Mouse (Mus musculus): Measurements from ENCODE around the gene Tnr. TPM values are rescaled to one million over a fixed set of nuclear protein-coding genes. Genes with fewer than 3 reads are reported as not detected.

Tnr gene
- 0.12 TPM in 1 of 2 replicates, not detected in the other for polyA plus RNA-seq (2014; fragmentation: Nextera tagmentation; extraction: Ambion mirVana)

- peak; percentile 71 for DNase-seq
- H3K27me3 ChIP-seq (ENCODE audit: insufficient read depth, low read length), result no peaks in the 10 kb centered on the region
- H3K4me1 ChIP-seq (ENCODE audit: insufficient read depth), result no peaks in the 10 kb centered on the region
- peak; percentile 61 for TF ChIP-seq CTCF (IDR thresholded peaks at IDR 0.05; ENCODE audit: low read depth)
- no peak within 1 kb of the TSS for H3K9ac ChIP-seq
- WGBS, result 2% methylated on average over 8 of the region's 8 CpGs
- H3K9me3 ChIP-seq (ENCODE audit: low read depth, low read length), result no peaks in the 10 kb centered on the region
- H3K4me3 ChIP-seq (ENCODE audit: low read depth, low read length), result no peak within 1 kb of the TSS
- peak; percentile 49; the same call in 1 of the 2 replicates for ATAC-seq (ENCODE audit: insufficient read depth)
- H3K27ac ChIP-seq (ENCODE audit: low read depth), result no peak within 1 kb of the TSS
- no peaks in the 10 kb centered on the region for H3K36me3 ChIP-seq (ENCODE audit: insufficient read depth)
- no peak within 1 kb of the TSS for H3K4me2 ChIP-seq
Observed at GRCm38 (mm10) chr1:159523578-159523977, at the start of gene Tnr. TSS of gene Tnr (plus strand) at chr1:159523769.

GRCm38 (mm10) chr1:159489853-159490435, 33.6 kb upstream of the Tnr start:
- H3K27me3 ChIP-seq (ENCODE audit: insufficient read depth, low read length), result no peaks in the 10 kb centered on the region
- no peak for DNase-seq
- no peak for TF ChIP-seq CTCF (IDR thresholded peaks at IDR 0.05; ENCODE audit: low read depth)
- no peaks in the 10 kb centered on the region for H3K36me3 ChIP-seq (ENCODE audit: insufficient read depth)
- no peaks in the 10 kb centered on the region for H3K4me1 ChIP-seq (ENCODE audit: insufficient read depth)
- no peak overlapping the region for H3K27ac ChIP-seq (ENCODE audit: low read depth)
- no peak overlapping the region for H3K9ac ChIP-seq
- H3K9me3 ChIP-seq (ENCODE audit: low read depth, low read length), result no peaks in the 10 kb centered on the region
- ATAC-seq (ENCODE audit: insufficient read depth), result no peak
- no peak overlapping the region for H3K4me3 ChIP-seq (ENCODE audit: low read depth, low read length)
- 65% methylated on average over 4 of the region's 4 CpGs for WGBS
- no peak overlapping the region for H3K4me2 ChIP-seq

GRCm38 (mm10) chr1:159492536-159492935, 31.0 kb upstream of the Tnr start:
- Histone ChIP-seq H3K9ac (no peak overlapping the region), H3K27me3 (ENCODE audit: insufficient read depth, low read length) (no peaks in the 10 kb centered on the region), H3K36me3 (ENCODE audit: insufficient read depth) (no peaks in the 10 kb centered on the region), H3K4me1 (ENCODE audit: insufficient read depth) (no peaks in the 10 kb centered on the region), H3K27ac (ENCODE audit: low read depth) (no peak overlapping the region), H3K9me3 (ENCODE audit: low read depth, low read length) (no peaks in the 10 kb centered on the region), H3K4me2 (no peak overlapping the region), H3K4me3 (ENCODE audit: low read depth, low read length) (no peak overlapping the region)
- DNase-seq (no peak), ATAC-seq (ENCODE audit: insufficient read depth) (no peak)
- TF ChIP-seq CTCF (IDR thresholded peaks at IDR 0.05; ENCODE audit: low read depth), result no peak
- 78% methylated on average over 4 of the region's 4 CpGs for WGBS

GRCm38 (mm10) chr1:159493720-159494499, 29.7 kb upstream of the Tnr start:
- Histone ChIP-seq H3K9me3 (ENCODE audit: low read depth, low read length) (no peaks in the 10 kb centered on the region), H3K4me2 (no peak overlapping the region), H3K27ac (ENCODE audit: low read depth) (no peak overlapping the region), H3K4me1 (ENCODE audit: insufficient read depth) (no peaks in the 10 kb centered on the region), H3K9ac (no peak overlapping the region), H3K4me3 (ENCODE audit: low read depth, low read length) (no peak overlapping the region), H3K27me3 (ENCODE audit: insufficient read depth, low read length) (no peaks in the 10 kb centered on the region), H3K36me3 (ENCODE audit: insufficient read depth) (no peaks in the 10 kb centered on the region)
- ATAC-seq (ENCODE audit: insufficient read depth) (no peak; the same call in 1 of the 2 replicates), DNase-seq (peak; percentile 2)
- 65% methylated on average over 5 of the region's 5 CpGs for WGBS
- TF ChIP-seq CTCF (IDR thresholded peaks at IDR 0.05; ENCODE audit: low read depth), result no peak

- no peak overlapping the region for H3K4me3 ChIP-seq (ENCODE audit: low read depth, low read length)
- TF ChIP-seq CTCF (IDR thresholded peaks at IDR 0.05; ENCODE audit: low read depth), result no peak
- ATAC-seq (ENCODE audit: insufficient read depth), result no peak
Observed at GRCm38 (mm10) chr1:159498236-159498635, 25.3 kb upstream of the Tnr start.

GRCm38 (mm10) chr1:159499806-159500460, 23.6 kb upstream of the Tnr start:
- WGBS, result 71% methylated on average over 4 of the region's 4 CpGs
- Histone ChIP-seq H3K36me3 (ENCODE audit: insufficient read depth) (no peaks in the 10 kb centered on the region), H3K4me1 (ENCODE audit: insufficient read depth) (no peaks in the 10 kb centered on the region), H3K9me3 (ENCODE audit: low read depth, low read length) (no peaks in the 10 kb centered on the region), H3K4me3 (ENCODE audit: low read depth, low read length) (no peak overlapping the region), H3K4me2 (no peak overlapping the region), H3K27me3 (ENCODE audit: insufficient read depth, low read length) (no peaks in the 10 kb centered on the region), H3K9ac (no peak overlapping the region), H3K27ac (ENCODE audit: low read depth) (no peak overlapping the region)
- no peak for TF ChIP-seq CTCF (IDR thresholded peaks at IDR 0.05; ENCODE audit: low read depth)
- DNase-seq (no peak), ATAC-seq (ENCODE audit: insufficient read depth) (no peak)

More at GRCm38 (mm10) chr1:159498236-159498635, 25.3 kb upstream of the Tnr start:
- H3K9ac ChIP-seq, result no peak overlapping the region
- no peak overlapping the region for H3K4me2 ChIP-seq
- no peaks in the 10 kb centered on the region for H3K4me1 ChIP-seq (ENCODE audit: insufficient read depth)
- DNase-seq, result no peak
- no peaks in the 10 kb centered on the region for H3K9me3 ChIP-seq (ENCODE audit: low read depth, low read length)
- H3K27me3 ChIP-seq (ENCODE audit: insufficient read depth, low read length), result no peaks in the 10 kb centered on the region
- H3K36me3 ChIP-seq (ENCODE audit: insufficient read depth), result no peaks in the 10 kb centered on the region
- no peak overlapping the region for H3K27ac ChIP-seq (ENCODE audit: low read depth)
- 81% methylated on average over 2 of the region's 2 CpGs for WGBS

GRCm38 (mm10) chr1:159501911-159502310, 21.7 kb upstream of the Tnr start:
- no peaks in the 10 kb centered on the region for H3K4me1 ChIP-seq (ENCODE audit: insufficient read depth)

More at GRCm38 (mm10) chr1:159501911-159502310, 21.7 kb upstream of the Tnr start:
- H3K27me3 ChIP-seq (ENCODE audit: insufficient read depth, low read length), result no peaks in the 10 kb centered on the region
- no peak overlapping the region for H3K27ac ChIP-seq (ENCODE audit: low read depth)
- no peak overlapping the region for H3K4me2 ChIP-seq
- H3K36me3 ChIP-seq (ENCODE audit: insufficient read depth), result no peaks in the 10 kb centered on the region
- 81% methylated on average over 4 of the region's 4 CpGs for WGBS
- no peaks in the 10 kb centered on the region for H3K9me3 ChIP-seq (ENCODE audit: low read depth, low read length)
- DNase-seq (no peak), ATAC-seq (ENCODE audit: insufficient read depth) (no peak)
- H3K9ac ChIP-seq, result no peak overlapping the region
- no peak for TF ChIP-seq CTCF (IDR thresholded peaks at IDR 0.05; ENCODE audit: low read depth)
- H3K4me3 ChIP-seq (ENCODE audit: low read depth, low read length), result no peak overlapping the region

Data from lung, embryonic 14.5 days (tissue).